Mouse (Mus musculus) limb, embryonic 14.5 days (tissue): ENCODE measurements around the gene Arhgap33. TPM values are rescaled to one million over a fixed set of nuclear protein-coding genes. Genes with fewer than 3 reads are reported as not detected.
A peak's percentile ranks its signal among the peaks of the same experiment; 100 is the strongest.

ENCODE experiments used
- ATAC-seq: fragments of 200-750 bp; cut with Nextera tagmentation; 2 replicates; pipeline ENCODE4 v1.8.0; 2017; ENCODE audit warnings: low read depth, moderate number of reproducible peaks, moderate TSS enrichment; ENCODE audit not compliant: low FRiP score
- DNase-seq: peaks from one replicate; pipeline ENCODE4 v3.0.0-alpha.2; 2015; ENCODE audit warnings: low spot score
- H3K27ac ChIP-seq: fragments of 300-500 bp; sonication (generic); replicated peaks from 2 replicates; pipeline ENCODE4 v1.5.1; 2014; ENCODE audit warnings: low read depth, mild to moderate bottlenecking, low read length, moderate library complexity, mixed read lengths
- H3K27me3 ChIP-seq: fragments of 300-500 bp; sonication (generic); 2 replicates; pipeline ENCODE4 v1.6.1; 2014; ENCODE audit warnings: low read length, mixed read lengths; ENCODE audit not compliant: control insufficient read depth, insufficient read depth
- H3K36me3 ChIP-seq: fragments of 300-500 bp; sonication (generic); 2 replicates; pipeline ENCODE4 v1.6.1; 2014; ENCODE audit warnings: mild to moderate bottlenecking, low read length, moderate library complexity, mixed read lengths; ENCODE audit not compliant: control insufficient read depth, insufficient read depth
- H3K4me1 ChIP-seq: fragments of 300-500 bp; sonication (generic); 2 replicates; pipeline ENCODE4 v1.6.1; 2014; ENCODE audit warnings: antibody characterized with exemption, low read length, mixed read lengths; ENCODE audit not compliant: control insufficient read depth, insufficient read depth
- H3K4me2 ChIP-seq: fragments of 300-500 bp; sonication (generic); replicated peaks from 2 replicates; pipeline ENCODE4 v1.6.1; 2014; ENCODE audit warnings: low read depth, mild to moderate bottlenecking, low read length, moderate library complexity; ENCODE audit not compliant: severe bottlenecking
- H3K4me3 ChIP-seq: fragments of 300-500 bp; sonication (generic); replicated peaks from 2 replicates; pipeline ENCODE4 v1.5.1; 2014; ENCODE audit warnings: low read length
- H3K9ac ChIP-seq: fragments of 300-500 bp; sonication (generic); 2 replicates; pipeline ENCODE4 v1.6.1; 2014; ENCODE audit warnings: mild to moderate bottlenecking, low read depth, low read length, moderate library complexity; ENCODE audit not compliant: severe bottlenecking
- H3K9me3 ChIP-seq: fragments of 300-500 bp; sonication (generic); 2 replicates; pipeline ENCODE4 v1.6.1; 2016; ENCODE audit warnings: low read length; ENCODE audit not compliant: control insufficient read depth
- POLR2A ChIP-seq: fragments of 200-500 bp; IDR thresholded peaks from 2 replicates; pipeline ENCODE4 v1.8.0; 2012; ENCODE audit warnings: inconsistent platforms, mild to moderate bottlenecking, moderate library complexity, borderline replicate concordance; ENCODE audit not compliant: insufficient read depth, insufficient read length; ENCODE audit errors: extremely low read depth
- WGBS: fragments of 180-500 bp; shearing (Covaris S2); extraction: QIAGEN DNeasy Blood & Tissue Kit; methylation state at CpG from one replicate; pipeline ENCODE4 v1.1.7; 2014; 5-methylcytosine and 5-hydroxymethylcytosine counted together
- polyA plus RNA-seq, 2 experiments: library from polyadenylated mRNA; depleted of rRNA in 1 of 2; stranded (reverse) in 1 of 2; unstranded in 1 of 2; fragments of >200 nt; fragmentation: Nextera tagmentation in 1 of 2; extraction: Ambion mirVana in 1 of 2; gene quantifications; 2 replicates each; pipeline versions ENCODE4 v1.2.1 to v1.2.3; 2012 to 2014

Arhgap33 gene
- polyA plus RNA-seq, 2 experiments: 9.7 to 66.1 TPM

GRCm38 (mm10) chr7:30552102-30553020 lies 17.5 kb upstream of the Arhgap33 start, which contains the start of the genes Hspb6 and Proser3:
TSS of gene Hspb6 (plus strand) at chr7:30552178.
TSS of gene Proser3 (minus strand) at chr7:30552299.
- peak within 1 kb of the TSS; percentile 95 for H3K4me2 ChIP-seq
- ATAC-seq (peak; percentile 97), DNase-seq (peak; percentile 100)
- peak; percentile 78; the same call in 1 of the 2 replicates for TF ChIP-seq POLR2A
- H3K4me3 ChIP-seq: peak within 1 kb of the TSS; percentile 71
- H3K4me1 ChIP-seq: peaks cover 11% of the 10 kb centered on the region
- H3K36me3 ChIP-seq: peaks cover 47% of the 10 kb centered on the region
- H3K27ac ChIP-seq: peak within 1 kb of the TSS; percentile 98
- H3K27me3 ChIP-seq: no peaks in the 10 kb centered on the region
- 1% methylated on average over 44 of the region's 44 CpGs for WGBS
- H3K9ac ChIP-seq: peak within 1 kb of the TSS; percentile 76
- H3K9me3 ChIP-seq: no peaks in the 10 kb centered on the region

- peaks cover 39% of the 10 kb centered on the region for H3K36me3 ChIP-seq
- peak; percentile 87 for DNase-seq
These were observed 16.7 kb upstream of the Arhgap33 start for GRCm38 (mm10) chr7:30551445-30552101.

GRCm38 (mm10) chr7:30550603-30551002 lies 15.7 kb upstream of the Arhgap33 start:
- Histone ChIP-seq H3K27me3 (no peaks in the 10 kb centered on the region), H3K4me1 (peaks cover 11% of the 10 kb centered on the region), H3K27ac (no peak overlapping the region), H3K9me3 (no peaks in the 10 kb centered on the region), H3K4me3 (no peak overlapping the region), H3K4me2 (no peak overlapping the region), H3K9ac (no peak overlapping the region), H3K36me3 (peaks cover 39% of the 10 kb centered on the region)
- DNase-seq (no peak), ATAC-seq (no peak)
- WGBS: 95% methylated on average over 1 of the region's 1 CpGs
- no peak for TF ChIP-seq POLR2A

More at GRCm38 (mm10) chr7:30551445-30552101, 16.7 kb upstream of the Arhgap33 start:
- Histone ChIP-seq H3K9ac (peak overlapping the region; percentile 76), H3K27ac (peak overlapping the region; percentile 98), H3K9me3 (no peaks in the 10 kb centered on the region), H3K27me3 (no peaks in the 10 kb centered on the region), H3K4me3 (peak overlapping the region; percentile 71), H3K4me2 (peak overlapping the region; percentile 44), H3K4me1 (peaks cover 11% of the 10 kb centered on the region)
- peak; percentile 80 for ATAC-seq
- WGBS: 2% methylated on average over 10 of the region's 10 CpGs
- TF ChIP-seq POLR2A: no peak

- TF ChIP-seq POLR2A: no peak
- DNase-seq (no peak), ATAC-seq (no peak)
- Histone ChIP-seq H3K27ac (no peak overlapping the region), H3K9ac (no peak overlapping the region), H3K27me3 (no peaks in the 10 kb centered on the region), H3K36me3 (peaks cover 34% of the 10 kb centered on the region), H3K4me2 (no peak overlapping the region), H3K9me3 (no peaks in the 10 kb centered on the region), H3K4me1 (peaks cover 11% of the 10 kb centered on the region), H3K4me3 (no peak overlapping the region)
- 80% methylated on average over 2 of the region's 2 CpGs for WGBS
These were observed 15.0 kb upstream of the Arhgap33 start for GRCm38 (mm10) chr7:30549880-30550279.

GRCm38 (mm10) chr7:30544327-30544726 lies 9.5 kb upstream of the Arhgap33 start:
- DNase-seq (no peak), ATAC-seq (no peak)
- no peak overlapping the region for H3K4me3 ChIP-seq
- peaks cover 57% of the 10 kb centered on the region for H3K36me3 ChIP-seq
- no peaks in the 10 kb centered on the region for H3K9me3 ChIP-seq
- TF ChIP-seq POLR2A: no peak
- no peaks in the 10 kb centered on the region for H3K27me3 ChIP-seq
- no peak overlapping the region for H3K9ac ChIP-seq
- 98% methylated on average over 2 of the region's 2 CpGs for WGBS
- no peak overlapping the region for H3K27ac ChIP-seq
- no peaks in the 10 kb centered on the region for H3K4me1 ChIP-seq
- H3K4me2 ChIP-seq: no peak overlapping the region
